Mouse (Mus musculus) kidney, adult 18-20 months (tissue): Measurements from ENCODE around the gene Atp5k.

ENCODE experiments used
- DNase-seq: peaks from one replicate; pipeline ENCODE4 v3.0.0; 2021

Atp5k gene

DNA sequence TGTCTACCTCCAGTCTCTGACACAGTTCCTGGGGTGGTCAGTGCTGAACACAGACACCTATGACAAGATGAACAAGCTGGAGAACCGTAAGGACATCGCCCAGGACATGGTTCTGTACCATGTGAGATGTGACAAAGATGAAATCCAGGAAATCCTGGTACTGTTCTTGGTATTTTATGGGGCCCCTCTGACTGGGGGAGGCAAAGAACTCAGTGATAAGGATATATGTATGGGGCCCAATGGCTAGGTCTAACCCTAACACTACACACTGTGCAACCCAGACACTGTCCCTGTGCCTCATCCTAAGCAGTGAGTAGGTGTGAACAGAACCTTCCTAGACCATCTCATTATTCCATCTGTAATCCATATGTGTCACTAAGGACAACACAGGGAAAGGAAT is 10.8 kb downstream of the Atp5k start:
- no peak for DNase-seq

DNA sequence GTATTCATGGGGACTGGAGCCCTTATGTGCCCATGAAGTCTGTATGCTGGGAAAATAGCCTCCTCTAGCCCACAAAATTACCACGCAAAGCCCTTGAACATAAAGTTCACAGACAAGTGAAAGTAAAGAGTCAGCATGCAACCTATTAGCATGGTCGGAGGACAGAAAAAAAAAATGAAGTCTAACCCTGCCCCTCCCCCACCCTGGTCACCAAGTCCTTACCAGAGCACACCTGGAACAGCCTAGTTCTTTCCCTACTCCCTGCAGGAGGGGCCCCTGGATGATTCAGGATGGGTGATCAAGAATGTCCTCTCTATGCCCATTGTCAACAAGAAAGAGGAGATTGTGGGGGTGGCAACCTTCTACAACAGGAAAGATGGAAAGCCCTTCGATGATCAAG is 11.5 kb downstream of the Atp5k start:
- DNase-seq: no peak

DNA sequence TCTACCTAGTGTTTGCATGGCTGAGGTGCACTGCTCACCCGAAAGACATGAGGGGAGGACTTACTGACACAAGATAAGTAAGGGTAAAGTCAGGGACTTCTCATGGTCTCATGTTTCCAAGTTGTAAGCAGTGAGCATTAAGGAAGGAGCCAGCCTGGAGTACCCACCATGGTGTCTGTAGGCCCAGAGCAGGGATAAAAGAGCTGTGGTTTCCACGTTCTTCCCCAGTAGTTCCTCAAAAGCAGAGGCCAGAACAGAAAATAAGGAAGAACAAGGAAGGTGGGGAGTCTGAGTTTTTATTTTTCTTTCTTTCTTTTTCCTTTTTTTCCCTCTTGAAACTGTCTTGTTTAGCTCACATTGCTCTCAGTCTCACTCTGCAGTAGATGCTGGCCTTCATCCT is 19.5 kb downstream of the Atp5k start:
- DNase-seq: no peak

DNA sequence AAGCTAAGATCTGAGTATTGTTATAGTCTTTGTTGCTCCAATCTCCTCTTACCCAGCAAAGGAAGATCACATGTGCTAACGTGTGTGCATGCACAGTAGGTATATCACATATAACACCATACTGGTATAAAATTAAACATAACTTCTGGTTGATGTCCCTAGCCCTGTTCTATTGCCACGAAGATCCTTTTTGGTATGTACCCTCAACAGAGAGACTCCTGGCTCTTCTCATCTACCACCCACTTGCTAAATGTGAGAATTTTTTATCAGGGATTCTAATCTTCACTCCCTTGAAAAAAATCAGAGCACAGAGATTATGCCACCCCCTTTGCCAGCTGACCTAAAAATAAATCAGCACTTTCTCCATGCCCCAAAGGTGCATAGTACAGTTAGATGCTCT is 27.3 kb downstream of the Atp5k start:
- DNase-seq: no peak

DNA sequence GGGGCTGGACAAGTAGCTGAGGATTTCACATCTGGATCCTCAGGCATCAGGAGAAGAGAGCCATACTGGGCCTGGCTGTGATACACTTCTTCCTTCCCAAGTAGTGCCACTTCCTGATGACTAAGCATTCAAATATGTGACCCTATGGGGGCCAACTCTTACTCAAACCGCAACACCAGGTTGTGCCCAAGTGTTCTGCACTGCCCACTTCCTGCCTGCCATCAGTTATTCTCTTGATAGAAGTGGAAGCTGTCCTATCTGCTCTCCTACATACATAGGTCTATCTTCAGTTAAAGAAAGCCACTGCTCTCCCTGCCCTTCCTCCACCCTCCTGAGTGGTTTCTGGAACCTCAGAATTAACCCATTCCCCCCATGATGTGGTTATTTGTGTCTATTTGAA is 28.8 kb downstream of the Atp5k start:
- no peak for DNase-seq

DNA sequence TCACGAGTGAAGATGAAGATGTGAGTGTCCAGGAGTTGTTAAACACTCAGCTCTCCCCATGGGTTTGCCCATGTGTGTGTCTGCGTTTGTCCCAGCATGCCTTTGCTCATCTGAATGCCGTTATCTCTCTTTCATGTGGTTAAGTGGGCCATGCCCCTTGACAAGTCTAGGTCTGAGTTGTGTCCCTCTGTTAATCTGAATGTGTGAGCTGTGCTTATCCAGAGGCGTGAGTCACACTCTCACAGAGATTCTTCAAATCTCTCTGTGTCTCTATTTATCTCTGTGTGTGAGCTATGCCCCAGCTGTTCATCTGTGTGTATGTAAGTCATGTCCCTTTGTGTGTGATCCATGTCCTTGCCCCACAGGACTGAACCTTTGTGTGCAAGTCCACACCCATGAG is 30.8 kb downstream of the Atp5k start:
- no peak for DNase-seq

DNA sequence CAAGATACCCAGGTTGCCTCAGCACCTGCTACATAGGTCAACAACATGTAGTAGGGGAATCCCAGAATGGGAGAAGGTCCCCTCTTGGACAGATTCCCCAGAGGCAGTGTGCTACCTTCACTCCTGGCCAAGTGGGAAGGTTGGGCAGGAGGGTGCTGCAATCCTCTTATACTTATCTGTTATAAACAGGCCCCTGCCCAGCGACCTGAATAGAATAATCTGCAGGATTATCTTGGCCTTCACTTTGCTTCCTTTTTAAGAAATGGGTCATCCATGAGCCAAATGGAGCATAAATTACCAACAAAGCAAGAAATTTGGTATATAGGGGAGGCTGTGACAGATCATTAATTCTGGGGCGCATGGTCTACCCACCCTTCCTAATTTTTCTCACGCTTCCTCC is 44.5 kb downstream of the Atp5k start:
- DNase-seq: no peak

DNA sequence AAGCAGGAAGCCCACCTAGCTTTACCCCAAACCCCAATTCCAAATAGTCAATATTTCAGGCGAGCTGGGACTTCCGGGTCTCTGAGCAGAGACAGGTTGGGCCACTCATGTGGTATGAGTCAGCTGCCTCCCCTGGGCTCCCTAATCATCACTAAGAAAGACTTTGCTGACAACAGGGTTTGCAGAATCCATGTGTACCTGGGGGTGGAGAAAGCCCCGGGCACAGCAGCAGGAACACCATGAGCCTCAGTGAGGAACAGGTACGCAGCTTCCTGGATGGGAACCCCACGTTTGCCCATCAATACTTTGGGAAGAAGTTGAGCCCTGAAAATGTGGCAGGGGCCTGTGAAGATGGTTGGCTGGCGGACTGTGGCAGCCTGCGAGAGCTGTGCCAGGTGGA is 46.0 kb downstream of the Atp5k start, which contains the start of gene Pde6b:
Gene Pde6b (plus strand): TSS at position 191 of the 400 bp plus-strand sequence.
- DNase-seq: no peak

DNA sequence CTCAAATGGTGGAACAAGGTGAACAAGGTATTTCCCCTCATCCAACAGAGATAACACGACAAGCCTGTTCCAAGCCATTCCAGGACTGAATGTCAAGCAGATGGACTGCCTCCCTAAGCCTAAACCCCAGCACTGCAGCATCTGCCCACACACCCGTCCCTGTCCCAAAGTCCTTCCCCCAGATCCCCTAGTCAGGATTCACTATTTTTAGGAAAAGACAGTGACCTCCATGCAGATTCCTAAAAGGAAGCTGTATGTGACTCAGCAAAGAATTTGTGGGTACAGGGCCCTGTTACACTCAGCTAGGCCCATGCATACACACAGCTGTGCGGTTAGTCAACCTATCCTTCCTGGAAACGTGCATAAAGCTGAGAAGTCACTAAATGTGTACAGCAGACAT is 47.8 kb downstream of the Atp5k start:
- no peak for DNase-seq

DNA sequence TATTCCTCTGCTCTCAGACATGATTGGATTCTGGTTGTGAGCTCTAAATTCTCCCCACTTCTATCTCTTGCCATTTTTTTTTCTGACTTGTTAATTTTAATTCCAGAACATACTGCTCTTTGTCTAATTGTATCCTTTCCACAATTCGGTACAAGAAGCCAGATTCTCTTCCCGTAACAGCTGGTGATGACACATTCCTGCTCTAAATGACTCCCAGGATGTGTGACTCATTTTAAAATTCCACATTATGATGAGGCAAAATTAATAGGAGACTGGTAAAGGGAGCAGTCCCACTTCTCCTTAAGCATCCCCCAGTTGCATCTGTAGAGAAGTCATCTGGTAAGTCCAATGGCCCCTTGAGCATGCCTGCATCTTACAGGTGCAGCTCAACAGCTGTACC is 48.6 kb downstream of the Atp5k start:
- no peak for DNase-seq
